ENCODE assay signal across 8 mouse cellular contexts in the genomic region with DNA sequence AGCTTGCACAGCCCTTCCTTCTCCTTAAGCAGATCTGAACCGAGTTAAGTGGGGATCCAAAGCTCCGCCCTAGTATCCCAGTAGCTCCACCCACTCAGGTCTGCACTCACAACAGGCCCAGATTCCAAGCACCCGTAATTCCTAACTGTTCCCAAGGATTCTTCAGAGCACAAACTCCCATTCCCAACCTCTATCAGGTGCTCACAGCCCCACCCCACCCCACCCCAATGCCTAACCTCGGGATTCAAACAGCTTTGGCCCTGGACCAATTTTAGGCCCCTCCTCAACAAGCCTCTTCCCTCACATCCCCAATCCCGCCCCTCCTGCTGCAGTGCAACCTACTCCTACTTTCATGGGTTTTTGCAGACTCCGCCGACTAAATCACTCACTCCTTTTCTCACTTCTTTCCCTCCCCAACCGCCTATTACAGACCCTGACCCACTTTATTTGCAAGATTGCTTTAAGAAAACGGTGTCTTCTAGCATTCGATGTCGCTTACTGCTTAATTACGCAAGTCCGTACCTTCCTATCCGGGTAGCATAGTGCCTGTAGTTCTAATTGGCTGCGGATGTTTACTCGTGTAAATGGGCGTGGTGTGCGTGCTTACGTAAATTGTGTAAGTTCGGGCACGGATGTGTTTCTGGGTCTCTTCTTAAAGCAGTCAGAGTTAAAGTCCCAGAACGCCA. TPM values are rescaled to one million over a fixed set of nuclear protein-coding genes. Genes with fewer than 3 reads are reported as not detected.
DNase-seq lines count a peak whose midpoint lies in the region; ATAC-seq and TF ChIP-seq lines count a peak whose summit lies in the region.

1110012L19Rik (plus strand) TSS at position 602 of the 686 bp plus-strand sequence.

- peak within 1 kb of the TSS; percentile 85 for H3K27ac ChIP-seq in forebrain, embryonic 10.5 days
- peak within 1 kb of the TSS; percentile 82 for H3K27ac ChIP-seq in heart, embryonic 15.5 days
- H3K27ac ChIP-seq in liver, embryonic 14.5 days: peak within 1 kb of the TSS; percentile 48
- no peak within 1 kb of the TSS for H3K27ac ChIP-seq in neural tube, embryonic 12.5 days

- no peaks in the 10 kb centered on the region for H3K27me3 ChIP-seq in forebrain, embryonic 10.5 days (ENCODE audit: poor library complexity, severe bottlenecking)
- H3K27me3 ChIP-seq in heart, embryonic 15.5 days: no peaks in the 10 kb centered on the region
- no peaks in the 10 kb centered on the region for H3K27me3 ChIP-seq in liver, embryonic 14.5 days (ENCODE audit: control insufficient read depth, insufficient read depth, low read length)
- no peaks in the 10 kb centered on the region for H3K27me3 ChIP-seq in neural tube, embryonic 12.5 days (replicated peaks)

- DNase-seq in CD8-positive naive resting alpha-beta T cell, adult 2 months (ENCODE audit: low read depth in 2 of 2, low spot score in 2 of 2): peak; percentile 57 to 69
- DNase-seq in c-Kit-negative CD71-positive TER-119-positive erythroid progenitor cells, embryonic 14.5 days (ENCODE audit: low read depth, low spot score): peak; percentile 60
- peak; percentile 65 for DNase-seq in forebrain, embryonic 10.5 days (ENCODE audit: extremely low spot score, low spot score)
- DNase-seq in kidney, postnatal 25 days: peak; percentile 83 to 88
- DNase-seq in liver, embryonic 14.5 days (ENCODE audit: low read depth in 3 of 3, low spot score in 3 of 3): peak; percentile 63 to 74 (median 71)
- DNase-seq in telencephalon, adult 2 months (ENCODE audit: low read depth, low spot score): peak; percentile 91

- peaks cover 9% of the 10 kb centered on the region; the same call in 1 of the 2 replicates for H3K4me1 ChIP-seq in forebrain, embryonic 10.5 days
- H3K4me1 ChIP-seq in heart, embryonic 15.5 days (replicated peaks): peaks cover 7% of the 10 kb centered on the region; the same call in 1 of the 2 replicates
- H3K4me1 ChIP-seq in liver, embryonic 14.5 days (replicated peaks; ENCODE audit: control insufficient read depth in 2 of 2, insufficient read depth in 2 of 2, low read length in 1 of 2): peaks cover 0 to 9% of the 10 kb centered on the region in 2 experiments; a peak in 2 of 4 replicates
- 0 out of 2 replicates have a peak, but pooled peaks cover 4% of the 10 kb centered on the region for H3K4me1 ChIP-seq in neural tube, embryonic 12.5 days

- H3K9ac ChIP-seq in heart, embryonic 15.5 days: peak within 1 kb of the TSS; percentile 54
- peak within 1 kb of the TSS; percentile 62 for H3K9ac ChIP-seq in liver, embryonic 14.5 days (replicated peaks)
- peak within 1 kb of the TSS; percentile 48 for H3K9ac ChIP-seq in neural tube, embryonic 12.5 days

- H3K9me3 ChIP-seq in forebrain, embryonic 10.5 days: no peaks in the 10 kb centered on the region
- H3K9me3 ChIP-seq in heart, embryonic 15.5 days (replicated peaks): no peaks in the 10 kb centered on the region
- no peaks in the 10 kb centered on the region for H3K9me3 ChIP-seq in liver, embryonic 14.5 days (ENCODE audit: control insufficient read depth, low read length)
- H3K9me3 ChIP-seq in neural tube, embryonic 12.5 days: no peaks in the 10 kb centered on the region

- no peak for TF ChIP-seq CTCF in liver, embryonic 14.5 days (IDR thresholded peaks at IDR 0.05; ENCODE audit: low read depth)

- ATAC-seq in heart, embryonic 15.5 days (replicated peaks; ENCODE audit: insufficient number of reproducible peaks, insufficient read depth, low FRiP score, low read depth): peak; percentile 85
- peak; percentile 93 for ATAC-seq in liver, embryonic 14.5 days (ENCODE audit: insufficient read depth)
- ATAC-seq in neural tube, embryonic 12.5 days (ENCODE audit: low FRiP score, low read depth): peak; percentile 97

- TF ChIP-seq EP300 in liver, embryonic 14.5 days (IDR thresholded peaks at IDR 0.05; ENCODE audit: low read depth): no peak

- H3K36me3 ChIP-seq in forebrain, embryonic 10.5 days (replicated peaks): peaks cover 8% of the 10 kb centered on the region; the same call in 1 of the 2 replicates
- H3K36me3 ChIP-seq in heart, embryonic 15.5 days: no peaks in the 10 kb centered on the region
- no peaks in the 10 kb centered on the region for H3K36me3 ChIP-seq in liver, embryonic 14.5 days (replicated peaks; ENCODE audit: control insufficient read depth, insufficient read depth, low read depth)
- no peaks in the 10 kb centered on the region for H3K36me3 ChIP-seq in neural tube, embryonic 12.5 days

- H3K4me2 ChIP-seq in heart, embryonic 15.5 days: peak within 1 kb of the TSS; percentile 60
- H3K4me2 ChIP-seq in liver, embryonic 14.5 days (ENCODE audit: low read depth): peak within 1 kb of the TSS; percentile 69
- H3K4me2 ChIP-seq in neural tube, embryonic 12.5 days (replicated peaks): peak within 1 kb of the TSS; percentile 61

- 19% methylated on average over 22 of the region's 22 CpGs for WGBS in forebrain, embryonic 10.5 days
- 12% methylated on average over 22 of the region's 22 CpGs for WGBS in heart, embryonic 15.5 days
- WGBS in liver, embryonic 14.5 days (ENCODE audit: insufficient replicate concordance): 6% methylated on average over 22 of the region's 22 CpGs
- WGBS in neural tube, embryonic 12.5 days: 18% methylated on average over 22 of the region's 22 CpGs

- peak within 1 kb of the TSS; percentile 63 for H3K4me3 ChIP-seq in forebrain, embryonic 10.5 days
- H3K4me3 ChIP-seq in heart, embryonic 15.5 days: peak within 1 kb of the TSS; percentile 62
- peak within 1 kb of the TSS; percentile 65 to 94 for H3K4me3 ChIP-seq in liver, embryonic 14.5 days (ENCODE audit: insufficient read depth in 1 of 2, low read depth in 2 of 2, low read length in 2 of 2)
- H3K4me3 ChIP-seq in neural tube, embryonic 12.5 days: peak within 1 kb of the TSS; percentile 47

RNA-seq across cellular contexts. Expression of gene 1110012L19Rik, which starts in this region (rescaled TPM):
- polyA plus RNA-seq in forebrain, embryonic 10.5 days (2016; fragmentation: Nextera tagmentation; extraction: Ambion mirVana): 25.8 and 27.2 TPM in 2 replicates
- polyA plus RNA-seq in heart, embryonic 15.5 days (2015; fragmentation: Nextera tagmentation; extraction: Ambion mirVana): 25.9 and 27.3 TPM in 2 replicates
- polyA plus RNA-seq in liver, embryonic 14.5 days (2012; rRNA removed): 4.3 and 6.3 TPM in 2 replicates
- 8.7 and 9.4 TPM in 2 replicates for polyA plus RNA-seq in liver, embryonic 14.5 days (2014; fragmentation: Nextera tagmentation; extraction: Ambion mirVana)
- 30.1 and 31.4 TPM in 2 replicates for polyA plus RNA-seq in neural tube, embryonic 12.5 days (2016; fragmentation: Nextera tagmentation; extraction: Ambion mirVana)
